Mouse (Mus musculus) thymus, adult 2 months (tissue): ENCODE measurements around the gene Mrpl41. TPM values are rescaled to one million over a fixed set of nuclear protein-coding genes. Genes with fewer than 3 reads are reported as not detected.
A peak's percentile ranks its signal among the peaks of the same experiment; 100 is the strongest.

Experiments
- DNase-seq: peaks from one replicate; pipeline ENCODE4 v3.0.0; 2021
- H3K27ac ChIP-seq: fragments of 200-500 bp; 2 replicates; pipeline ENCODE4 v1.5.1; 2012; ENCODE audit warnings: low read length, control low read depth; ENCODE audit not compliant: control insufficient read depth, insufficient read depth
- H3K27me3 ChIP-seq: fragments of 200-500 bp; 2 replicates; pipeline ENCODE4 v1.6.1; 2012; ENCODE audit warnings: mild to moderate bottlenecking, low read length, moderate library complexity, mixed read lengths; ENCODE audit not compliant: control insufficient read depth, insufficient read depth
- H3K36me3 ChIP-seq: fragments of 200-500 bp; 2 replicates; pipeline ENCODE4 v1.6.1; 2012; ENCODE audit warnings: mild to moderate bottlenecking, low read length, moderate library complexity; ENCODE audit not compliant: control insufficient read depth, insufficient read depth
- H3K4me1 ChIP-seq: fragments of 200-500 bp; replicated peaks from 2 replicates; pipeline ENCODE4 v1.6.1; 2012; ENCODE audit warnings: low read length; ENCODE audit not compliant: control insufficient read depth, insufficient read depth
- H3K4me3 ChIP-seq: fragments of 200-500 bp; 2 replicates; pipeline ENCODE4 v1.5.1; 2012; ENCODE audit warnings: mild to moderate bottlenecking, low read length, control low read depth, moderate library complexity; ENCODE audit not compliant: control insufficient read depth, insufficient read depth
- CTCF ChIP-seq: fragments of 200-500 bp; IDR thresholded peaks from 2 replicates; pipeline ENCODE4 v1.5.1; 2012; ENCODE audit warnings: mild to moderate bottlenecking, control low read depth, low read length, moderate library complexity, borderline replicate concordance; ENCODE audit not compliant: control insufficient read depth, poor library complexity, insufficient read depth; ENCODE audit errors: extremely low read depth
- POLR2A ChIP-seq: fragments of 200-500 bp; IDR thresholded peaks from 2 replicates; pipeline ENCODE4 v1.6.1; 2012; ENCODE audit warnings: mild to moderate bottlenecking, low read length, control low read depth, moderate library complexity; ENCODE audit not compliant: control insufficient read depth, poor library complexity, insufficient read depth; ENCODE audit errors: extremely low read depth
- WGBS: fragments of 180-500 bp; shearing (Covaris S2); methylation state at CpG from one replicate; pipeline ENCODE4 v1.1.7; 2018; 5-methylcytosine and 5-hydroxymethylcytosine counted together
- polyA plus RNA-seq: library from polyadenylated mRNA; depleted of rRNA; stranded (reverse); fragments of >200 nt; gene quantifications from 2 replicates; pipeline ENCODE4 v1.2.3, GENCODE M21; 2012

The Mrpl41 gene
- polyA plus RNA-seq, 1 experiment: 43.4 TPM

DNA sequence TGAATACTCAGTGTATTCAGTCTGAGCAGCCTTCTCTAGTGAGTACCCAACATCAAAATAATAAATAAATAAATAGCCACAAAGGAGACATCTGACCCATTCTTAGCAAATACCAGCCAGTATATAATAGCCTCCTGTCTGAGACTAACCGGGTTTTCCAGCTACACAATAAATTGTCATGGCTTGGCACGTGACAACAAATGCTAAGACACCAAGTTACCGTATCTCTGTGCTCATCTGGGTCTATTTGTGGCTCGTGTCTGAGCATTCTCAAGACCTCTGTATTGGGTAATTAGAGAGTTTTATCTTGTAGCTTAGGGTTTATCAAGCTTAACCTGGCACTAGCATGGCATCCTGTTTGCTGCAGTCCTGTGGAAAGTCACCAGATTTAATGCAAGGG lies 32.8 kb downstream of the Mrpl41 start:
- no peak overlapping the region for H3K27ac ChIP-seq
- 91% methylated on average over 4 of the region's 4 CpGs for WGBS
- H3K4me3 ChIP-seq: no peak overlapping the region
- no peaks in the 10 kb centered on the region for H3K27me3 ChIP-seq
- TF ChIP-seq CTCF (no peak), POLR2A (no peak)
- H3K36me3 ChIP-seq: no peaks in the 10 kb centered on the region
- no peak for DNase-seq
- H3K4me1 ChIP-seq: no peaks in the 10 kb centered on the region

DNA sequence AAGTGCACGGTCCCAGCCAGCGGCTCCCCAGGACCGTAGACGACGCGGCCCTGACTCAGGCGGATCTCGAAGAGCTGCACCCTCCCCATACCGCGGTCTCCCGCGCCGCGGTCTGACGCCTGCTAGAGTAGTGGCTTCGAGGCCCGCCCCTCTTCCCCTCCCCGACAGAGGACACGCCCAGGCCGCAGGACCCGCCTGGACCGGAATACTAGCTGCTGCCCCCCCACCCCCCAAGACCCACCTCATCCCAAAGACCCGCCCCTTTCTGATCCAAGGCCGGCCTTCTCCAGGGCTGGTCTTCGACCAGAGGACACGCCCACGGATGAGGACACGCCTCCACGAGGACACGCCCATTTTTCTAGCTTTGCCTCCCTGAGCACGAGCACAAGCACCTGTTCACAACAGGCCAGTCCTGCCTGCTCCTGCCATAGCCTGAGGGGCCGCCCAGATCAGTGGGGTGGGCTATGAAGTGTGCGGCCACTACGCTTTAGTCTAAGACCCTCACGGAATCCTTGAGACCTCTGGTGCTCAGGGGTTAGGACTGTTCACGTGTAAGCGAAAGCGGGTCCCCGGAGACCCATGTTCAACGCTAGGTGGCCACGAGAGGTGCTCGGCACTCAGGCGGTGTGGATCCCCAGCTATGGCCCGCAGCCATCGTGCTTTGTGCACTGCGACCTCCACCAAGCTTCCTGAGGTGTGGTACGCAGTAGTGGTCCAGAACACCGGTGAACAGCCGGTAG lies 39.7 kb downstream of the Mrpl41 start, which contains the start of gene Arrdc1:
Arrdc1 (minus strand) TSS at position 196 of the 740 bp plus-strand sequence.
- peak within 1 kb of the TSS; percentile 13 for H3K27ac ChIP-seq
- TF ChIP-seq CTCF: peak; percentile 85
- TF ChIP-seq POLR2A: peak; percentile 54
- H3K4me3 ChIP-seq: peak within 1 kb of the TSS; percentile 64
- peaks cover 12% of the 10 kb centered on the region for H3K4me1 ChIP-seq
- DNase-seq: peak; percentile 94
- no peaks in the 10 kb centered on the region for H3K36me3 ChIP-seq
- under 1% methylated on average over 49 of the region's 49 CpGs for WGBS
- H3K27me3 ChIP-seq: no peaks in the 10 kb centered on the region

DNA sequence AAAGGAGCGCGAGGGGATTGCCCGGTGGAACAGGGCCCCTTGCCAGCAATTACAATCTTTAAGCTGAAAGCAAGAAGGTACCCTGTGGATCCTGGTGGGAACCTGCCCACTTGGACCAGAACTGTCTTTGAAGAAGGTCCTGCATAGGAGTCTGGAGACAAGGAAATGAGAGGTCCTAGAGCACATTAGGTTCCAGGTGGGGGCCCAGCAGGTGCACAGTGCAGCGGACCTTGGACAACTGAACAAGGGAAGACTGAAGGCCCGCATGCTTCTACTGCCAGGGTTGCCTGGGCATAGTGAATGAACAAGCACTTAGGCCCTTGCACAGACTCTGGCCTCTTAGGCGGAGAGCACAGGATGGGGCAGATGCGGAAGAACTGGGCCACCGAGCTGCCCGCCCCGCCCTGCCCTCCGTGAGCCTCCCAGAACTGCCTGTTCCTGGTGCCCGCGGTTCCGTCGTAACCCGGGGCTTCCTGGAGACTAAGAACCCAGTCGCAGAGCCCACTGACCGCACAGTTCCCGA lies 40.4 kb downstream of the Mrpl41 start:
- Histone ChIP-seq H3K4me3 (peak overlapping the region; percentile 64), H3K36me3 (no peaks in the 10 kb centered on the region), H3K27ac (peak overlapping the region; percentile 13), H3K27me3 (no peaks in the 10 kb centered on the region), H3K4me1 (peaks cover 12% of the 10 kb centered on the region)
- 3% methylated on average over 19 of the region's 19 CpGs for WGBS
- DNase-seq: no peak
- TF ChIP-seq CTCF (no peak), POLR2A (no peak)

DNA sequence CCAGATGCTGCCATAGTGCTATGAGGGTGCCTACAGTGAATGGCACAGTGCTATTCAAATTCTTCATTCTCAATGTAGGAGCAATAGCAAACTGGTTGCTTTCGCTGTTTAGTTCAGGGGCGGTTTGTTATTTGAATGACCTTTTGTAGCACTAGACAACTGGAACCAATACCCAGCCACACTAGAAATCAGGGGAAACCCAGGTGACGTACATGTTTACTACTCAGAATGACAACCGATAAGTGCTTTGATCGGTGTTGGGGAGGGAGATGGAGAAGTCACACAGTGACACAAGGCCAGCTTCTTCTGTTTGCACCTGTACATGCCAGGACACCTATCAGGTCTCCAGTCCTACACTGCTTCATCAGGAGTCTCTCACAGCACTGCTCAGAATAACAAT lies 45.3 kb downstream of the Mrpl41 start:
- TF ChIP-seq CTCF (no peak), POLR2A (no peak)
- Histone ChIP-seq H3K27ac (no peak overlapping the region), H3K4me1 (peaks cover 8% of the 10 kb centered on the region), H3K27me3 (no peaks in the 10 kb centered on the region), H3K36me3 (peaks cover 9% of the 10 kb centered on the region; the same call in 1 of the 2 replicates), H3K4me3 (no peak overlapping the region)
- no peak for DNase-seq
- 97% methylated on average over 5 of the region's 5 CpGs for WGBS

DNA sequence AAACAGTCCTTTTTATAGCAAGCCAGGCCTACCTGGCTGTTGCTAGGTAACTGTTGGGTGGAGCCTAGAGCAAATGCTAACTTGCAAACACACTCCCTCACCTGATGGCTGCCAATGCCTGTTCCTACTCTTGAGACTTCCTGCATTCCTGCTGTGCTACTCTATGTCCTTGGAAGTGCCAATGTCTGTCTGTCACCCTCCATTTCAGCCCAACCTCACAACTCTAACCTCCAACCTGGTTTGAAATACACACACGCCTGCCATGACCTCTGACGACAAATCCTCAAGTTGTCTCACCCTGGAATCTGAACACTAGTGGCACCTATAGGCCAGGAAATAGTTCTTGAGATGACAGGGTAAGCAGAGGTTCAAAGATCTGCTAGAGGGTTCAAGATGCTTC lies 45.8 kb downstream of the Mrpl41 start:
- H3K27me3 ChIP-seq: no peaks in the 10 kb centered on the region
- H3K36me3 ChIP-seq: peaks cover 9% of the 10 kb centered on the region; the same call in 1 of the 2 replicates
- peaks cover 4% of the 10 kb centered on the region for H3K4me1 ChIP-seq
- no peak overlapping the region for H3K27ac ChIP-seq
- TF ChIP-seq CTCF (no peak), POLR2A (no peak)
- WGBS: 89% methylated on average over 2 of the region's 2 CpGs
- no peak overlapping the region for H3K4me3 ChIP-seq
- DNase-seq: no peak

DNA sequence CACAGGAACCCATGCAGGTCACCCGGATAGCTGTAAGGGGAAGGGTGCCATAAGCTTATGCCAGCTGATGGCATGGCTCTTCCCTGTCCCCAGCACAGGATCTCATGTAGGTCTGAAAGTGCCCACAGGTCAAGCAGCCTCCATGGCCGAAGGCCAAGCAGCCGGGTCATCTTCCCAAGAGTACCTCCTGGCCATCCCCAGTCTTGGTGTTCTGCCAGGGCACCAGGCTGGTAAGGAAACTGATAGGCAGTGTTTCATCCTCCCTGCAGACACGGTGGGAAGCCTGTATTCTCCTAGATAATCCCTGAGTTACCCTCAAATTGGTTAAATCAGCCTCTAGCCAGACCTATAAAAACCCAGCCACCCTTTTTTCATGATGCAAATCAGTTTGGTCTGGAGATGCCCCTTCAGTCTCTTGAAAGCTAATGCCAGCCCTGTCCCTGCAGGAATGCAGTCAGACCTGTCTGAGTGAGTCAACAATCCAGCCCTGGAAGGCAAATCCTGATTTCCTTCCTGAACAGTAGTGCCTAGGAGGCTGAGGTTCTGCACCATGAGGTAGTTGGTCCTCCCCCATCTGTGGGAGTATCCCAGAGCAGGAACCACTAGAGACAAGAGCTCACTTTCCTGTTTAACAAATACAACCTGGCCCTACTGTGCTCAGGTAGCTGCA lies 47.0 kb downstream of the Mrpl41 start:
- TF ChIP-seq POLR2A: no peak
- no peak for TF ChIP-seq CTCF
- 95% methylated on average over 4 of the region's 4 CpGs for WGBS
- H3K4me3 ChIP-seq: no peak overlapping the region
- H3K27me3 ChIP-seq: no peaks in the 10 kb centered on the region
- H3K4me1 ChIP-seq: no peaks in the 10 kb centered on the region
- H3K27ac ChIP-seq: no peak overlapping the region
- no peak for DNase-seq
- H3K36me3 ChIP-seq: peaks cover 9% of the 10 kb centered on the region; the same call in 1 of the 2 replicates
